Mouse (Mus musculus): ENCODE results near the gene Gm30083.

GRCm38 (mm10) chr14:33946125-33946524 is 68.9 kb downstream of the Gm30083 start:
- TF ChIP-seq CTCF (IDR thresholded peaks at IDR 0.05; ENCODE audit: control insufficient read depth, insufficient read depth, insufficient replicate concordance, low read depth, low read length) (no peak), POLR2A (IDR thresholded peaks at IDR 0.05; ENCODE audit: control insufficient read depth, low read depth, low read length) (no peak)
